Mouse (Mus musculus) adrenal gland, adult 18-20 months (tissue): ENCODE results near the gene Hsd11b1. TPM values are rescaled to one million over a fixed set of nuclear protein-coding genes. Genes with fewer than 3 reads are reported as not detected.

Experiments used
- DNase-seq, 2 experiments: peaks; one replicate each; pipeline ENCODE4 v3.0.0; 2021 to 2022; ENCODE audit warnings: low spot score in 2 of 2
- total RNA-seq, 2 experiments: library from RNA; stranded (reverse); gene quantifications; 1 replicate in 1 of 2; 2 replicates in 1 of 2; pipeline ENCODE4 v1.2.3; 2021

Gene Hsd11b1
- total RNA-seq, 2 experiments from 2014 or later, result 109 to 216 TPM

DNA sequence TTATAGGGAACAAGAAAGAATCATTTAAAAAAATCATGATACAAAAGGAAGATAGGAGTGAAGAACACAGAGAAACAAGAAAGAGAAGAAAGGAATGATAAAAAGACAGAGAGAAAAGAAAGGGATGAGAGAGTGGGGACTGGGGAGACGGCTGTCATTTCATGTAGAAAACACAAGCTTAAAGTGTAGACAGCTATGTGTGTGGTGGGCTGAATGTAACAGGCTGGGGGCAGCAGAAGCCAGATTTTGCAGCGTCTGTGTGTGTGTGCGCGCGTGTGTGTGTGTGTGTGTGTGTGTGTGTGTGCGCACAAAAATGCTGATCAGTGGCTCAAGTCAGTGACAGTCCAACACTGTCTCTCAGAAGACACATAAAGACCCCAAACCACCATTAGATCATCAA lies 19.6 kb downstream of the Hsd11b1 start:
- DNase-seq, result no peak

DNA sequence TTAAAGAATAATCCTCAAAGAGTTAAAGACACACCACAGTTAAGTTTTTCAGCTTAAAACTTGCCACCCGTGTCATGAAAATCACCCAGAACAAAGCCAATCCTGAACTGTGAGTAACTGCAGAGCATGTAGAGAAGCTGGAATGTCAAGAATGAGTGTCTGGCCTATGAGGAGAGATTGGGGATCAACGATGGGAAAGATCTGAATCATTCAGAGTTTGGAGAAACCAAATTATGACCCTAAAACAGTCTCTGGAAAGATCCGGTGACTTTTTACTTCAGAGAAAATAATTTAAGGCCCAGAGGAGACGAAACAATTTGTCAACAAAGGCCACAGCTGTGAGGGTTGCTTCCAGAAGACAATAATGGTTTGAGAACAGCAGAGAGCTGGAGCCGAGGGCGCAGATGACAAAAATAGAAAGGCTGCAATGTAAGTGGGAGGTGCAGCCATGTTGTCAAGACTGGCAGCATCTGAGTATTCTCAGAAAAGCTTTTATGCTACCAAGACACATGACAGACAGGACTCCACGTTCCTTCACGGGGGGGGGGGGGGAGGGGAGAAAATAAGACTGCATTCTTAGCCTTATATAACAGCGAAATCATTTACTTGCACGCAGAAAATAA lies 20.2 kb downstream of the Hsd11b1 start:
- no peak for DNase-seq

DNA sequence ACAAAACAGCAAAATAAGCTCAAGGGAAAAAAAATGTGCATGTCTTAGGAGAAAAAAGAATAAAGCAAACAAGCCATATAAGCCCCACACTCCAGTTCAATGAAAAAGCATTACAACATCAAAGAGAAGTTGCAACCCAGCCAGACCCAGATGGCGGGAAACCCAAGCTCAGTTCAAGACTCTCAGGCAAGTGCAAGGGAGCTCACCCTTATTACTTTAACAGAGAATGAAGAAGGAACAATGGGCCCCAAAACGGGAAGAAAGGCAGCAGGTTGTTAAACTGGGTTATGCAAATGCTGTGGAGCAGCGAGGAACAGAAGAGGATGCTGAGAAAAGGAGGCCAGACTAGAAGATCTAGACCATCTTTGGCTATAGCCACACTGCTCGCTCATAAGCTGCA lies 21.0 kb downstream of the Hsd11b1 start:
- DNase-seq, result no peak

DNA sequence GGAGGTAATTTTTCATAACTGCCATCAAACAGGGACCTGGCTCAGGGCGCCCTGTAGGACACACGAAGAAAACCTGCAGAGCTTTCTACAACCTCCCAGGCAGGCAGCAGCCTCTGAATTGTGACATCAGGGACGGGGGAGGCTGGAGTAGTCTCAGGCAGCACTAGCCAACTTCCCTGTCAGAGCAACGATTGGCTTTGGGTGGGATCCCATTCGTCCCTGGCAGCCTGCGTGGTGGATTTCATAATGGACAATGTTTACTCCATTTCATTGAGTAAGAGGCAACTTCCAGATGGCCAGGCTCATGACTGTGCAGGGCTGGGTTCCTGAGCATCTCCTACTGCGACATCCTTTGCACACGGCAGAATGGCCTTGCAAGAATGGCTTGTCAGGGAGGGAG lies 21.6 kb downstream of the Hsd11b1 start:
- DNase-seq, result peak in 1 of 2 experiments; percentile 53

DNA sequence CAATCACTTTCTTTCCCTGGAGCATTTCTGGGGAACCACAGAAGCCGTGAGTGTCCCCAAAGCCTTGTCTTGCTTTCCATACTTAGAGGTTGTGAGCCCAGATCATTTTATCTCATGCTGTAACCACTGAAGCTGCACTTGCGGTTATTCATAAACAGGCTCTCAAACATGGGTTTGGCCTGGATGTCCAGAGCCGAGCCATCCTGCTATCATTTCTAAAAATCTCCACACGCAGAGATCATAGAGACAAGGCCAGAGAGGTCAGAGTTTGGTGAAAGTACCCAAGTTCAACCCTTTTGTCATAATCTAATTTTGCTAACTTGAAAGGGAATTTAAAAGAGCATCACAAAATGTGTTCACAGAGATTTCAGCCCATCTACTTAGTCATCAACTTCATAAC lies 22.4 kb downstream of the Hsd11b1 start:
- no peak for DNase-seq

DNA sequence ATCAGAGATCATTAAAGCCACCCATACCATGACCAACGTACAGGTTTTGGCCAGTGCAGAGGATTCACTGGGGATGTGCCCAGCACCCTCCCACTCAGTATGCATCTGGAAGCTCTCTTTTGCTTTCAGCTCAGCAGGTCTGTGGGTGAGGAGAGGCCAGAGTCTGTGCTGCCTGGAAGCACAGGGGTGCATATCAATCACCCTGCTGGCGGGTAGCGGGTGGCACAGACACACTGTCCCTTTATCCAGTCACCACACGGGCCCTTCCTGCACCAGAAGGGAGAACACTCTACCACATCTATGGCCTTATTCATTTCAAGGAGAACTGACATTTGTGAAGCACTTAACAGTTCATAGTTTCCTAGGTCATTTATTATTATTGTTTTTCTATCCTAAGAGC lies 25.4 kb downstream of the Hsd11b1 start:
- no peak for DNase-seq

DNA sequence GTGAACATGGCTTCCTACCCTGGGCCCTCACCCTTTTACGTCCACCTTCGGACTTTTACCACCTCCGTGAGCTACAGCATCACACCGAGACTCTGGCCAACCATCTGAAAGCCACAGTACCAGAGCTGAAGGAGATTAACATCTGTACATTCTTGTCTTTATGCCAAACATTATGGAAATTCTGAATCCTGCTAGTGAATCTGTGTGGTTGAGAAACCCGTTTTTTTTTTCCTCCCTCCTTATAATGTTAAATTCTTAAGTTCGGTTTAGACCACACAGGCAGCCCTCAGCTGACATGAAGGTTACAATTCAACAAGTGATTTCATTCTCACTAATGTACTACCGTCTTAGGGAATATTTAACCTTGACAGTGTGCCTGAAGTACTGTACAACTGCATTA lies 28.9 kb downstream of the Hsd11b1 start:
- DNase-seq, result no peak

DNA sequence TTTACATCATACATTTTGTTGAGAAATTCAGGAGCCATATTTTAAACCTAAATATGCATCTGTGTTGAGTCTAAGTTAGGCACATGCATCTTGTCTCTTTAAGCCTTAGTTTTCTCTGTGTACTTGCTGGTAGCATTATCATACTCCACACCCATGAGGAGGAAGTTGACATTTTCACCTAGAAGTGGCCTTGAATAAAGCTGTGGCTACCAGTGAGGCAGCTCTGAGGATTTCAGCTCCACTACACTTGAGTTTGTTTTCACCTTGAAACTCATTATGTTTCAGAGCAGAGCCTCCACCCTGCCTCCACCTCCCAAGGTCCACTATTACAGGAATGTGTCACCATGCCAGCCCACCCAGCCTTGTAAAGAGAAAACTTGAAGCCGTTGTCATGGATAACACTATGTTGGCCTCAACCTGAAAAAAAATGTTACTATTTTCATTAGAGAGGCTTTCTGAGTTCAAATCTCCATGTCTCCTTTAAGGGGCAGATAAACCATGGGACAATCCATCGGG lies 29.7 kb downstream of the Hsd11b1 start:
- DNase-seq, result no peak

DNA sequence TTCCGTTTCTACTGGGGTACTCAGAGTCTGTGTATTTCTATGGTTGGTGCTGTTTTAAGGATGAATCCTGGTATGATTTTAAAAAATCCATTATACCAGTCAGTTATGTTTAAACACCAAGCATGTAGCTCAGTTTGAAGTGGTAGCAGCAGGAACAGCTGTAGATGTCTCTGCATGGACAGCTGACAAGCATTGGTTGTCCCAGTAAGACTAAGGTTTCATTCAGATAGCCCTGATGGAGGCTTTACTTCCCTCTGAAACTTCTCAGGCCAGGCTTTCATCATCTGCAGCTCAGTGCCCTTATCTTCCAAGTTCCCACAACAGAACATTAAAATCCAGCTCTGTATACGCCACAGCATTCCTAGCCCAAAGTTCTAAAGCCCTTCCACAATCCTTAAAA lies 31.1 kb downstream of the Hsd11b1 start:
- no peak for DNase-seq

DNA sequence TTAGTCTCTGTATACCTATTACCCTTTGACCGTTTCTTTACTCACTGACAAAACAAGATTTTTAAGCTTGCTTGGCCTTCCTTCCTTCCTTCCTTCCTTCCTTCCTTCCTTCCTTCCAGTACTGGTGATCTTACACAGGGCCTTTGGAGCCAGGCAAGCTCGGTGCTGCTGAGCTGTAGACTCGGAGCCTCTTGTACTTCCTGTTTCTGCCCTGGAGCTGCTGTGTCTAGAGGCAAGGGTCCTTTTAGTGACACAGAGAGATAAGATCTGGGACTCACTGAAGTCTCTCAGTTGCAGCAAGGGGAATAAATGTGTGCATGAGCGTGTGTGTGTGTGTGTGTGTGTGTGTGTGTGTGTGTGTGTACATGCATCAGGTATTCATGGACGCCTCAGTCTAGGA lies 32.9 kb downstream of the Hsd11b1 start:
- no peak for DNase-seq

DNA sequence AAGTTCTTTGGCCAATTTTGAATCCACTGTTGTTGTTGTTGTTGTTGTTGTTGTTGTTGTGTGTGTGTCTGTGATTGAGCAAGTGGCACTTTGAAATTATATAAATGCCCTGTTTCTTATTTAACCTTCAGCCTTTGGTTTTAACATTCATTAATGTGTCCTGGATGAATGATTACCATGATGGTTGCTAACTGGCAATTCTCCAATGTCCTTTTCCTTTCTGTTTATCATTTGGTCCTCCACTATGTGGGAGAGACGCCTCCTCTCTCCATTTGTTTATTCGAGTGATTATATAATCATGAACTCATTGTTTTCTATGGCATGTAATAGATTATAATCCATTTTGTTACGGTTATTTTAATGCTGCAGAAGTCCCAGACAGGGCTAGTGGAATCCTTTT lies 33.3 kb downstream of the Hsd11b1 start:
- no peak for DNase-seq

DNA sequence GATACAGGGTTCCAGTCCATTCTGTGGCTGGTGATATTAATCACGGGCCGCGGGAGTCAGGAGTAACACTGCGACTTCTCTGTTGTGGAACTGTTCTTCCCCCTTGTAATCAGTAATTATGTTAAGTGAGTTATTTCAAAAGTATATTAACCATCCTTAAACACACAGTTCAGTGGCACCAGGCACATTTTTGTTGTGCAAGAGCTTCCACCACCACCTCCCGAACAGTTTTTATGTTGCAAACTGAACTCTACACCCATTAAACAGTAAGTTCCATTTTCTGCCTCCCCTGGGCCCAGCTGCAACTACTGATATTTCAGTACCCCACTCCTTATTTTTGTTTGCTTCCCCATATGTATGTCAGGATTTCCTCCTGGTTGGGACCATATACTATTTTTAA lies 34.3 kb downstream of the Hsd11b1 start:
- no peak for DNase-seq

DNA sequence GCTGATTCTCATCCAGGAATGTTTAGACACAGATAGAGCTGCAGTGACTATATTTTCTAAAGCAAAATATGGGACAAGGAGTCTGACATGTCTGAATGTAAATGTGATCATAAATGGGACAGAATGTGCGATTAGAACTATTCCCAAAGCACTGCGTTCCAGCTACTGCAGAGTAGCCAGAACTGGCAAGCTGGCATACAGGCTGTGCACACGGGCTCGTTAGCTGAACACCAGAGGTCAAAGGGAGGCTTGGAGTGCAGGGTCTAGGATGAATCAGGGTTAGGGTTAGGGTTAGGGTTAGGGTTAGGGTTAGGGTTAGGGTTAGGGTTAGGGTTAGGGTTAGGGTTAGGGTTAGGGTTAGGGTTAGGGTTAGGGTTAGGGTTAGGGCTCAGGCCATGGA lies 36.3 kb downstream of the Hsd11b1 start:
- no peak for DNase-seq

DNA sequence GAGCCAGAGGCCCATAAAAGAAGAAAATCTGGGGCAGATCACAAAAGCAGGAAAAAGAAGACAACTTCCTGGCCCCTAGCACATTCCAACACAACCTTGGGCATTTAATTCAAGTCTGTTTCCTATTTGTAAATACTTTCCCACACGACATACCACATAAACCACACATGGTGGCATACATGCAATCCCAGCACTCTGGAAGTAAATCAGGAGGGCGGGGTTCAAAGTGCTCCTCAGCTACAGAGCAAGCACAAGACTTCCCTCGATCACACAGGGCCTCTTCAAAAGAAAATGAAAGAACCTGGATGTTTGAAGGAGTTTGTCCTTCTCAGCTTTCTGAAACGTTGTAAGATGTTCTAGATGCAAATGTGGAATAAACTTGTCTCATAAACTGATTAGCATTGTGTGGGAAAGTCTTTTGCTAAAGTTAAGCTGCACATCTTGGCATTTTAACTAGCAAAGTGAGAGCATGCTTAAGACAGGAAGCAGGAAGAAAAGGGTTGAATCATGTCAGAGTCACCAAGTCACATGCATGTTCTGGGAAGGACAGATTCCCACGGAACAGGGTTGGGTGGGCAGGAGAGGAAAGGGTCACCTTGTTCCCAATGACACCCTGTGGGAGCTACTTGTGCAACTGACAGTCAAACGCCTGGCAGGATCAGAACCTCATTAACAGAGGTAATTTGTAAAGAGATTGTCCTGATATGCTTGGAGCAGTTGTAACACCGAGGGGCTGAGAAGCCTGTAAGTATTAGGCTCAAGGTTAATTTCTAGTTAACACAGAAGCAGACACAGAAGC lies 37.0 kb downstream of the Hsd11b1 start:
- DNase-seq, result no peak

DNA sequence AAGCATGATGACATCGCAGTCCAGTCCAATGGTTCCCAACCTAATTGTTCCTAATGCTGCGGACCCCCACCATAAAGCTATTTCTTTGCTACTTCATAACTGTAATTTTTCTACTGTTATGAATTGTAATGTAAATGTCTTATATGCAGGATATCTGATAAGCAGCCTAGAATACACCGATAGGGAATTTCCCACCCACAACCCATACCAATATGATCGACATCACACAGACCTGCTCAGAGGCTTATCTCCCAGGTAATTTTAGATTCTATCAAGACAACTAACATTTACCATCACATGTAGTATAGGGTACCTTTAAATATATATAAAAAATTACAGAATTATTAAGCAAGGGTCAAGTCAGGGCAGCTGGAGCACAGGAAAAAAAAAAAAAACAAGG lies 37.8 kb downstream of the Hsd11b1 start:
- no peak for DNase-seq

DNA sequence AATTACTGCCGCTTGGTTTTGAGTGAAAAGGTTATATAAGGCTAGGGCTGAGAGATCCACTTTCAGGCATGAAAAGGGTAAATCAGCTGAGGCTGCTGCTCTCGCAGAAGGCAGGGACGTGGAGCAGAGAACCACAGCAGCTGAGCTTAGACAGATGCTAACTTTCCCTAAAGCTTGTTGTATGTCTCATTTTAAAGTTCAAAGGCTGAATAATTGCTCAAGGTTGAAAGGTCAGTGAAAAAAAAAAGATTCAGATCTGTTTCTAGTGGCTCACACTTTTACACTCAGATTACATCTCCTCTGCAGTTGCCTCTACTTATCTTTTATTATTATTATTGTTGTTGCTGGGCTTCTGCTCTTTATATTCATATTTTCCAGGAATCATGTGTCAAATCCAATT lies 38.3 kb downstream of the Hsd11b1 start:
- no peak for DNase-seq

DNA sequence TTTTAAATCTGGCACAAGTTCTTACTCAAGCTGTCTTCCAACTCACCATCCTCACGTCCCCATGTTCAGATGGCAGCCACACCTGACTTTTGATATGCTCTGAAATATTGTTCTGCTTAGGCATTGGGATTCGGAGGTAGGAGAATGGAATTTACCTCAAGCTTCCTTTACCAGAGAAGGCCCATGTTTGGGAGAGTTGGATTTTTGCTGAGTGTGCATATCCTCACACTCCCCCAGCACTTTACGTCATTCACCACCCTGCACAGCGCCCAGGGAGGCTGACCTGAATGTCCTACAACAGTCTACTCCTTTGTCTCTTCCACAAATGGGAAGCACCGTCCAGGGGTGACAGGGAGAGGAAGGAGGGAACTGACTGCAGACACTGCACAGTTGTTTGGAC lies 43.5 kb downstream of the Hsd11b1 start:
- DNase-seq, result no peak

DNA sequence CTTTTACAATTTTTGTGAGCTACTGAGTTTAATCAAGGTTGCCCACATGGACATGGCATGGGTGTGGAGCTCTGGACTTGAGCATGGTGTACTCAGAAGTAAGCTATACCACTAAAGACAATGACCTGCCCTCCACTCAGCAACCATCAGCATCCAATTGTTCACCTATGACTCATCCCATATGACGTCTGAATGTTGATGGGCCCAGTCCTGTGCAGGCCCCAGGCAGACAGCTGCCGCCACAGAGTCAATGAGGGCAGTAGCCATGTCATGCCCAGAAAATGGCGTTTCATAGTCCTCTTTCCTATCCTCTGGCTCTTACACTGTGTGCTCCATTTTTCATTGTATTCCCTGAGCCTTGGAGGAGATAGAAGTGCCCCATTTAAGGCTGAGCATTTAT lies 47.9 kb downstream of the Hsd11b1 start:
- no peak for DNase-seq

DNA sequence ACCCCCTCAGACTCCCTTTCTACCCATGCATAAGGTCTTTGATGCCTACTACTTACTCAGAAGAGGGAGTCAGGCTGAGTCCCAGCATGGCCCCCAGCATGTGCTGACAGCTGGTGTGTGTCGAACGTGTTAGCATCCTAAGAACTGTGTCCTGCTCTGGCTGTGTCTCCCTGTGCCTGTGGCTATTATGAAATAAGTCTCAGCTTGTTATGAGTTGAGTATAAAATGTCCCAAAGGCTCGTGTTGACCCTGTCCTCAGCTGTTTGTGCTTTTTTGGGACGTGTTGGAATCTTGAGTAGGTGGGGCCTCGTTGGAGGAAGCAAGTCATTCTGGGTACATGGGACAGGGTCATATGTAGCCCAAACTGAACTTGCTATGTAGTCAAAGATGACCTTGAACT lies 49.8 kb downstream of the Hsd11b1 start:
- DNase-seq, result no peak

DNA sequence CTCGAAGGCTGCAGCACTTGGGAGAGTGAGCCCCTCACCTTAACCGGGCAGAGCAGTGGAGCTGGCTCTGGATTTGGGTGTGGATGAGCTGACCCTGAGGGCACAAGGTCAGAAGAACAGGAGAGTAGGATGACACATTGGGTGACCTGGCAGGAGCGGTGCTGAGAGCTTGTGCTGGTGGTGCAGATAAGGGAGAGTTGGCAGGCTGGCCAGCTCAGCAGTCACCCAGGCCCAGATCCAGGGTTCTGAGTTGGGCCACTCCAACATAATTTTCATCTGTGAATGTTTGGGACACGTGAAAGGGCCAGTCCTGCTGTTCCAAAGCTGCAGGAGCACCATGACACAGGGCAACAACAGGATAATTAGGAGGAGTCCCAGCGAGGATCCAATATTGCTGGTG lies 52.5 kb downstream of the Hsd11b1 start:
- no peak for DNase-seq

DNA sequence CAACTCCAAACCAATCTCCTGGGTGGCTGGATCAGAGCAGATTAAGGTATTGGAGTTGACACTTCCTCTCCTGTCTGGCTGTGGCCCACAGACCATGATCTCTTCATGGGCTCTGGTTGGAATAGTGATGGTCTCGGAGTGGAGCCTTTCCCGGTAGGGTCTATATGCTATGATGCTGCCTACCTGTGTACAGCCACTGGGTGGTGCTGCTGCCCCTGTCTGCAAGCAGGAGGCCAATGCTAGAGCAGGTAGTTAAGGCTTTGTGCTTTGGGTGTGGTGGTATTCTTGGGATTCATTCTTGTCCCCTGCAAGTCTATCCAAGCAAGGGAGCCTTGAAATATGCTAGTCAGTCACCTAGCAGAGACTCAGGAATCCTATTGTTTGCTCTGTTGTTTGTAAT lies 55.7 kb downstream of the Hsd11b1 start:
- peak; percentile 23 to 53 for DNase-seq

DNA sequence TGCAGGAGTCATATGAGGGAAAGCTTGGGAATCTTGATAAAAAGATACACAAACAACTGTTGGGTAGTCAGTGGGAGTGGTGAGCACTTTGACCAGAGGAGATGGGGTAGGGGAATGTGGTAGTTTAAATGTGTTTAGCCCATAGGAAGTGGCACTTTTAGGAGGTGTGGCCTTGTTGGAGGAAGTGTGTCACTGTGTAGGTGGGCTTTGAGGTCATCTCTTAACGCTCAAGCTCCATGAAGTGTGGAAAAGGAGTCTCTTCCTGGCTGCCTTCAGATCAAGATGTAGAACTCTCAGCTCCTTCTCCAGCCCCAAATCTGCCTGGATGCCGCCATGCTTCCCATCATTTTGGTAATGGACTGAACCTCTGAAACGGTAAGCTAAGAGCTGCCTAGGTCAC lies 56.4 kb downstream of the Hsd11b1 start, which contains the start of gene Lamb3:
Gene Lamb3, plus strand, starts transcription at position 197 of the 400 bp plus-strand sequence.
- DNase-seq, result no peak

DNA sequence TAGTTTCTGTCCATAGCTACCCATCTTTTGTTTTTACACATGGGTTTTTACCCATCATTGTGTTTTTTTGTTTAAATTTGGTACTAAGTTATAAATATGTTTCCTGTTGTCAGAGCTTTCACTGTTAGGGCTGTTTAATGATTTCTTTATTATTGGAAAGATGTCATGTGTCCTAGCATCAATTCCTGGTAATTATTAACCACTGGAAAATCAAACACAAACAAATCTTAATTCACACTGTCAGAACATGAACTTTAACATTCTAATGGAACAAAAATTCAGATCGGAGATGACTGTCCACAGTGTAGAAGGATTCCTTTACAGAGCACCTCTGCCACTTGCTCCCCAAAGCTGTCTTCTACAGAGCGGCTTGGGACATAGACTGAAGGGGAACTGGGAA lies 58.4 kb downstream of the Hsd11b1 start:
- no peak for DNase-seq
